Mouse (Mus musculus) liver, adult 2 months (tissue): ENCODE measurements around the gene Nxf1.

Experiments used
- CTCF ChIP-seq: fragments of 200-500 bp; IDR thresholded peaks from 2 replicates; pipeline ENCODE4 v1.5.1; 2011; ENCODE audit warnings: low read depth, low read length, control low read depth
- POLR2A ChIP-seq: fragments of 200-500 bp; IDR thresholded peaks from 2 replicates; pipeline ENCODE4 v1.6.1; 2011; ENCODE audit warnings: low read length, control low read depth; ENCODE audit not compliant: insufficient read depth; ENCODE audit errors: extremely low read depth

DNA sequence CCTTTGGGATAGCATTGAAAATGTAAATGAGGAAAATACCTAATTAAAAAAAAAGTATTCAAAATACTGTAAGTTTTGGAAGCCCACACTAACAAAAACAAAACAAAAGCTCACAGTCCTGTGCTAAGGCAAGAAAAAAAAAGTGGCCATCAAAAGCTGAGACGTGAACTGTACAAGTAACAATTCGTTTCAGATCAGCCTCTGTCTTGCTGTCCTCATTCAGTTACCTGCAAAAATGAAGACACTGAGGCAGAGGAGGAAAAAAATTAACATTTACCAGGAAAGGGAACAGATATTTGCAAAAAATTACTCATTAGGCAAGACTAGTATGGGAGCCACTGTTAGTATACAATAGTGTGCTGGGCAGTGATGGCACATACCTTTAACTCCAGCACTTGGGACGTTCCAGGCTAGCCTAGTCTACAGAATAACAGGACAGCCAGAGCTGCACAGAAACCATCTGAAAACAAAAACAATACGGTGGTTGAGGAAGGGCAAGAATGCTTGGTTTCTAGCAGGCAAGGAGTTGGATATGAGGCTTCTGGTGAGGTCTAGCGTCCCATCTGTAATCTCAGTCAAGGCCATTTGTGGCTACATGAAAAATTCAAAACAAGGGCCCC lies 29.3 kb upstream of the Nxf1 start:
- no peak for TF ChIP-seq CTCF
- no peak for TF ChIP-seq POLR2A
